Mouse (Mus musculus) spleen, adult 2 months (tissue): Measurements from ENCODE around the gene Ifitm7. TPM values are rescaled to one million over a fixed set of nuclear protein-coding genes. Genes with fewer than 3 reads are reported as not detected.

Experiments
- DNase-seq, 2 experiments: peaks; one replicate each; pipeline versions ENCODE4 v3.0.0 to v3.0.0-alpha.2; 2012 to 2021; ENCODE audit warnings: low spot score in 2 of 2, low read depth in 1 of 2
- H3K27ac ChIP-seq: fragments of 200-500 bp; 2 replicates; pipeline ENCODE4 v1.5.1; 2012; ENCODE audit warnings: low read length, inconsistent platforms; ENCODE audit not compliant: insufficient read depth
- H3K27me3 ChIP-seq: fragments of 200-500 bp; 2 replicates; pipeline ENCODE4 v1.6.1; 2012; ENCODE audit warnings: mild to moderate bottlenecking, moderate library complexity, low read length, inconsistent platforms; ENCODE audit not compliant: control insufficient read depth, insufficient read depth
- H3K36me3 ChIP-seq: fragments of 200-500 bp; 2 replicates; pipeline ENCODE4 v1.6.1; 2012; ENCODE audit warnings: mild to moderate bottlenecking, low read length, inconsistent platforms; ENCODE audit not compliant: control insufficient read depth, insufficient read depth
- H3K4me1 ChIP-seq: fragments of 200-500 bp; 2 replicates; pipeline ENCODE4 v1.6.1; 2011; ENCODE audit warnings: inconsistent platforms; ENCODE audit not compliant: control insufficient read depth, insufficient read depth, insufficient read length
- H3K4me3 ChIP-seq: fragments of 200-500 bp; 2 replicates; pipeline ENCODE4 v1.5.1; 2011; ENCODE audit warnings: mild to moderate bottlenecking, inconsistent platforms; ENCODE audit not compliant: insufficient read depth, insufficient read length; ENCODE audit errors: extremely low read depth
- CTCF ChIP-seq: fragments of 200-500 bp; IDR thresholded peaks from 2 replicates; pipeline ENCODE4 v1.5.1; 2011; ENCODE audit warnings: mild to moderate bottlenecking, inconsistent platforms; ENCODE audit not compliant: insufficient read depth, insufficient read length, insufficient replicate concordance; ENCODE audit errors: extremely low read depth
- POLR2A ChIP-seq: fragments of 200-500 bp; IDR thresholded peaks from 2 replicates; pipeline ENCODE4 v1.6.1; 2011; ENCODE audit warnings: low read depth, low read length, inconsistent platforms
- WGBS: fragments of 180-500 bp; shearing (Covaris S2); methylation state at CpG from one replicate; pipeline ENCODE4 v1.1.7; 2018; 5-methylcytosine and 5-hydroxymethylcytosine counted together
- polyA plus RNA-seq: library from polyadenylated mRNA; depleted of rRNA; stranded (reverse); fragments of >200 nt; gene quantifications from 2 replicates; pipeline ENCODE4 v1.2.3, GENCODE M21; 2012; rRNA removed

Ifitm7 gene
- 0.13 TPM in 1 of 2 replicates, not detected in the other for polyA plus RNA-seq

DNA sequence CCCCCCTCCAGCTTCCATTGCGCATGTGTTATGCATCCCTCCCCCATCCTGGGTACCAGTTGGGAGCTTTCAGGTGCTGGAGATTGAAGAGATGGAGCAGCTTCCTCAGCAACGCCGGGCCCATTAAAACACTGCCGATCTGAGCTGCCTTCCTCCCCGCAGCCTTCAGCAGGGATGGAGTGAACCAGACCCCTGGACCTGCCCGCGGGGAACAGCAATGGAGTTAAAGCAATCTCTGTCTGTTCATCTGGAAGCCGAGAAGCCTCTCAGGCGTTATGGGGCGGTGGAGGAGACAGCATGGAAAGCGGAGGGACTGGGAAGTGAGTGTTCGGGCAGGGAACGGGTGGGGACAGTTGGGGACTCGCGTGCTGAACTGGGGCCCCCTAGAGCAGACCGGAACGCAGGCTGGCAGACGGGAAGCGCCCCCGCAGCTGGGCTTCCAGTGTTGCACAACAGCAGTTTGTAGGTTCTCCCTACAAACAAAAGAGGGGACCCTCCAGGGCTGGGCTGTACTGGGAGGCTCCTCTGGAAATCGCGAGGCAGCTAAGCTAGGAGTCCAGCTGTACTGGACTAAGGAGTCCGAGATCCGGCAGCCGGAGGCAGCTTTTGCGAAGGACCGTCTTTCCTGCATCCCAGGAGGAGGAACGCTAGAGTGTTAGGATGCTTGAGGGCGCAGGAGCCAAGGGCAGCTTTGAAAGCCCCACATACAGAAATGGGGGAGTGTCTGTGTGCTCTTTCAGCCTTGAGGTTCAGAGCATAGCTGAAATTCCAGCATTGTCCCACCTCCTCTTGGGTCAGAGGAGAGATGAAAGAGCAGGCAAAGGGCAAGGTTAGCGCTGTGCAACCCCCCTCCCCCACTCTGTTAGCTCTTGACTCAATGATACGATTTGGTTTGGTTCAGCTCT lies at the start of gene Ifitm7, which contains the start of gene 2900011O08Rik:
TSS of gene Ifitm7 (minus strand) at position 315 of the 905 bp plus-strand sequence.
TSS of gene 2900011O08Rik (plus strand) at position 31 of the 905 bp plus-strand sequence.
- peaks cover 1% of the 10 kb centered on the region; the same call in 1 of the 2 replicates for H3K27me3 ChIP-seq
- no peak within 1 kb of the TSS for H3K27ac ChIP-seq
- WGBS, result 5% methylated on average over 31 of the region's 31 CpGs
- no peak for TF ChIP-seq POLR2A
- no peaks in the 10 kb centered on the region for H3K36me3 ChIP-seq
- no peak within 1 kb of the TSS; the same call in 1 of the 2 replicates for H3K4me3 ChIP-seq
- DNase-seq, result no peak
- no peaks in the 10 kb centered on the region for H3K4me1 ChIP-seq

DNA sequence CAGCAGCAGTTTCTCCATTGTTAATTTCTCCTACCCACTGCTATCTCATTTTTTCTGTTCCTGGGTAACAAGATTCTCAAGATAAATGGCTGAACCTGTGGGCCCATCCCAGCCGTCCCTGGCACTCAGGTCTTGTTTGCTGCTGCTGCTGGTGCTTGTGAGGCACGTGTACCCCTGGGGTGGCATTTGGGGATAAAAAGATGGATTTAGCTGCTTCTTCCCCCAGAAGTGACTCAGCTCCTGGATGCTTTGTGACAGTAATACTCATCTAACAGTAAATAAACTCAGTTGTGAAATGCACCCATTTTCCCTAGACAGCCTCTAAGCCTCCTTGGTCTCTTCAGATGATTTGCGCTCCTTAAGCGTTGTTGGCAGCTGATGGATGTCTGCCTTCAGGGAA lies 46.4 kb upstream of the Ifitm7 start:
- WGBS, result 78% methylated on average over 4 of the region's 4 CpGs
- TF ChIP-seq POLR2A, result no peak
- no peak for TF ChIP-seq CTCF

DNA sequence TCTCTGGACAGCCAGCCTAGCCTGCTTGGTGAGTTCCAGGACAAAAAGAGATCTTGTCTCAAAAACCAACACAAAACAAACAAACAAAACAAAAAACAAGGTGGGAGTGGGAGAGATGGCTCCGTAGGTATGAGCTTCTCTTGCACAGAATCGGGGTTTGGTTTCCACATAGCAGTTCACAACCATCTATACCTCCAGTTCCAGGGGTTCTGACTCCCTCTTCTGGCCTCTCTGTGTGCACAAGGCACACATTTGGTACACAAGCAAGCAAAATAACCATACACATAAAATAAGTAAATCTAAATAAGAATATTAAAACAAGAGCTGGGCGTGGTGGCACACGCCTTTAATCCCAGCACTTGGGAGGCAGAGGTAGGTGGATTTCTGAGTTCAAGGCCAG lies 44.0 kb upstream of the Ifitm7 start:
- no peak for DNase-seq
- TF ChIP-seq POLR2A (no peak), CTCF (no peak)
- no peaks in the 10 kb centered on the region for H3K36me3 ChIP-seq
- H3K27ac ChIP-seq, result no peak overlapping the region
- no peaks in the 10 kb centered on the region for H3K4me1 ChIP-seq
- WGBS, result 84% methylated on average over 4 of the region's 4 CpGs
- no peaks in the 10 kb centered on the region for H3K27me3 ChIP-seq
- no peak overlapping the region for H3K4me3 ChIP-seq

More for the DNA sequence above, 46.4 kb upstream of the Ifitm7 start:
- H3K27me3 ChIP-seq, result no peaks in the 10 kb centered on the region
- no peak overlapping the region for H3K27ac ChIP-seq
- H3K4me3 ChIP-seq, result no peak overlapping the region
- H3K4me1 ChIP-seq, result no peaks in the 10 kb centered on the region
- no peaks in the 10 kb centered on the region for H3K36me3 ChIP-seq
- DNase-seq, result no peak

DNA sequence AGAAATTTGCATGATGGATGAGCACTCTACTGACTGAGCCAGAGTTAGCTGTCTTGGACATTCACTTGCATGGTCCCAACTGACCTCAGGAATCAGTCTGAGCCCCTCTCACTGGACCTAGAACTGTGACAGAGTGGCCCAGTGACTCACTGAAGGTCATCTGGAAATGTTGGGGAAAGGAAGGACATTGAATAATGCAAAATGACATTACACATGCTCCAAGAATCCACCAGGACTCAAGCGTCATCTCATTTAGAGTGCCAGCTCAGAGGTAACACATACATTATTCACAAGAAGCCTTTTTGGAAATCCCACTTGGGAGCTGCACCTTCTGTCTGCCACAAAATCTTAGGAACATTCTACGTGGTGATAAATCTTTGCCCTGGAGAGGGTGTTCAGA lies 43.2 kb upstream of the Ifitm7 start:
- H3K36me3 ChIP-seq, result no peaks in the 10 kb centered on the region
- H3K27me3 ChIP-seq, result no peaks in the 10 kb centered on the region
- H3K4me1 ChIP-seq, result no peaks in the 10 kb centered on the region
- H3K27ac ChIP-seq, result no peak overlapping the region
- TF ChIP-seq POLR2A, result no peak
- TF ChIP-seq CTCF, result no peak
- DNase-seq, result no peak
- no peak overlapping the region for H3K4me3 ChIP-seq
- 86% methylated on average over 2 of the region's 2 CpGs for WGBS

DNA sequence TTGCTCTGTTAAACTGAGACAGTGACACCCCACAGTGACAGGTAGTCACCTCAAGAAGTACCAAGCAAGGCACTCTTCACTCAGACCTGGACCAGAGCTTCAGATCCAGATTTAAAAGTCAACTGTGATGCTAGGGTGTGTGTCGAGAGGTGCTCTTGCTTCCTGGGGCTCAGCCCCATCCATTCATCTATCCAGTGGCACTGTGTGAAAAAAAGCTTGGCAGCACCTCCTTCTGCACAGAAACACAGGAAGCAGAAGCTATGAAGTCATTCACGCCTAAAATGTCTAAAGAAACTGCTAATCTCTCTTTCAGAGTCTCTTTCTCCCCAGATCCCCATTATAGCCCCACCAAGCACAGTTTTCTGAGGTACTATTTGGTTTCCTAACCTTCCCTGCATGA lies 42.4 kb upstream of the Ifitm7 start:
- no peak overlapping the region for H3K4me3 ChIP-seq
- H3K36me3 ChIP-seq, result no peaks in the 10 kb centered on the region
- H3K4me1 ChIP-seq, result no peaks in the 10 kb centered on the region
- 41% methylated on average over 2 of the region's 2 CpGs for WGBS
- TF ChIP-seq CTCF (no peak), POLR2A (no peak)
- no peaks in the 10 kb centered on the region for H3K27me3 ChIP-seq
- no peak overlapping the region for H3K27ac ChIP-seq
- no peak for DNase-seq

DNA sequence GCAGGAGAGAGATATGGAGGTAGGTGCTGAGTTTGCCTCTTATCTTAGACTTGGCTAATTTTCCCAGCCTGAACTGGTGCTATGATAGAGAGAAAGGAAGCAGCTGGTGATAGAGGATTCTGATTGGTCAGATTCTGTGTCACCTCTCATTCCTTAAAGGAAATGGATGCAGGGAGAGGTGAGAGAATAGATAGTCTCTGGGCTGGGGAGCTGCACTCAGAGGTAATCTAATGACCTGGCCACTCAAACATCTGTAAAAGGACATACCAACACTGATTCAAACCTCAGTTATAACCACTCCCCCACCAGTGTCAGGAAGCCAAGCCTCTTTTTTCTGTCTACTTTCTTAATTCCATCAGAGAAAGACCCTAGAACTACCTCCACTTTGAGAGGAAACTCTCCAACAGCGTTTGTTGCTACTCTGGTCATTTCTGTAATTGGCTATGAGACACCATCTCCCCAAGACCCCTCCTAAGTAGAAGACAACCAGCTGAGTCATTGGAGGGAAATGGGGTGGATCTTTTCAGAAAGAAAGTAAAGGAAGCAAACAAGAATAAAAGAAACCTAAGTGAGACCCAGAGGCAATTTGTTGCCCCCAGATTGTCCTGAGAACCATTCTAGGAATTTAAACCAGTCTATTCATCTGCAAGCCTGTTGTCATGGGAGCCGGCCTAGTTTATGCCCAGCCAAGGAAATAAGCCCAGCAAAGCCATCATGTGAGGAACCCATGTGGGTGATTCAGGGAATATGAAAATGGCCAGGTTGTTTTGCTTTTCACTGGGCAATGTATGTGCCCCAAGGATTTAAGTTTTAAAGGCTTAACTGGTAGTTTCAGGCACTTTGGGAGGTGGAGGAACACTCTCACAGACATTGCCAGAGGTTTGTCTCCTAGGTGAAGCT lies 38.7 kb upstream of the Ifitm7 start:
- Histone ChIP-seq H3K27ac (no peak overlapping the region), H3K4me1 (no peaks in the 10 kb centered on the region), H3K4me3 (no peak overlapping the region), H3K36me3 (no peaks in the 10 kb centered on the region), H3K27me3 (no peaks in the 10 kb centered on the region)
- TF ChIP-seq CTCF (no peak), POLR2A (no peak)
- 71% methylated on average over 2 of the region's 2 CpGs for WGBS
- DNase-seq, result no peak
